Mouse (Mus musculus) liver, adult 2 months (tissue): ENCODE data around the gene Dnttip1. TPM values are rescaled to one million over a fixed set of nuclear protein-coding genes. Genes with fewer than 3 reads are reported as not detected.

Source experiments
- DNase-seq: peaks from one replicate; pipeline ENCODE4 v3.0.0-alpha.2; 2011; ENCODE audit warnings: low read depth, low spot score; ENCODE audit errors: extremely low read depth
- H3K27ac ChIP-seq: fragments of 200-500 bp; replicated peaks from 2 replicates; pipeline ENCODE4 v1.5.1; 2012; ENCODE audit warnings: low read depth, mild to moderate bottlenecking, control low read depth, inconsistent platforms, low read length; ENCODE audit not compliant: insufficient read depth
- H3K27me3 ChIP-seq: fragments of 200-500 bp; 2 replicates; pipeline ENCODE4 v1.6.1; 2012; ENCODE audit warnings: mild to moderate bottlenecking, moderate library complexity, low read length, inconsistent platforms; ENCODE audit not compliant: control insufficient read depth, insufficient read depth
- H3K36me3 ChIP-seq: fragments of 200-500 bp; 2 replicates; pipeline ENCODE4 v1.6.1; 2012; ENCODE audit warnings: low read length, inconsistent platforms; ENCODE audit not compliant: control insufficient read depth, insufficient read depth
- H3K4me1 ChIP-seq: fragments of 200-500 bp; 2 replicates; pipeline ENCODE4 v1.6.1; 2011; ENCODE audit warnings: low read length; ENCODE audit not compliant: control insufficient read depth, insufficient read depth
- H3K4me3 ChIP-seq: fragments of 200-500 bp; 2 replicates; pipeline ENCODE4 v1.5.1; 2011; ENCODE audit warnings: low read depth, mild to moderate bottlenecking, control low read depth, low read length, moderate library complexity; ENCODE audit not compliant: insufficient read depth
- H3K79me2 ChIP-seq: fragments of 200-500 bp; 2 replicates; pipeline ENCODE4 v1.6.1; 2012; ENCODE audit warnings: inconsistent platforms, mild to moderate bottlenecking, low read length, moderate library complexity; ENCODE audit not compliant: control insufficient read depth, insufficient read depth
- H3K9ac ChIP-seq: fragments of 200-500 bp; 2 replicates; pipeline ENCODE4 v1.6.1; 2012; ENCODE audit warnings: low read depth, mild to moderate bottlenecking, control low read depth, inconsistent platforms, low read length
- CTCF ChIP-seq: fragments of 200-500 bp; IDR thresholded peaks from 2 replicates; pipeline ENCODE4 v1.5.1; 2011; ENCODE audit warnings: low read depth, low read length, control low read depth
- POLR2A ChIP-seq: fragments of 200-500 bp; IDR thresholded peaks from 2 replicates; pipeline ENCODE4 v1.6.1; 2011; ENCODE audit warnings: low read length, control low read depth; ENCODE audit not compliant: insufficient read depth; ENCODE audit errors: extremely low read depth
- WGBS: fragments of 180-500 bp; shearing (Covaris S2); methylation state at CpG from one replicate; pipeline ENCODE4 v1.1.7; 2018; 5-methylcytosine and 5-hydroxymethylcytosine counted together
- polyA plus RNA-seq: library from polyadenylated mRNA; depleted of rRNA; stranded (reverse); fragments of >200 nt; gene quantifications from 2 replicates; pipeline ENCODE4 v1.2.3, GENCODE M21; 2012; rRNA removed
- total RNA-seq: library from RNA; depleted of rRNA; stranded (reverse); fragments of >200 nt; gene quantifications from 2 replicates; pipeline ENCODE4 v1.2.3, GENCODE M21; 2014; rRNA removed

The Dnttip1 gene
- total and polyA plus RNA-seq, 2 experiments: 11.8 to 11.9 TPM

DNA sequence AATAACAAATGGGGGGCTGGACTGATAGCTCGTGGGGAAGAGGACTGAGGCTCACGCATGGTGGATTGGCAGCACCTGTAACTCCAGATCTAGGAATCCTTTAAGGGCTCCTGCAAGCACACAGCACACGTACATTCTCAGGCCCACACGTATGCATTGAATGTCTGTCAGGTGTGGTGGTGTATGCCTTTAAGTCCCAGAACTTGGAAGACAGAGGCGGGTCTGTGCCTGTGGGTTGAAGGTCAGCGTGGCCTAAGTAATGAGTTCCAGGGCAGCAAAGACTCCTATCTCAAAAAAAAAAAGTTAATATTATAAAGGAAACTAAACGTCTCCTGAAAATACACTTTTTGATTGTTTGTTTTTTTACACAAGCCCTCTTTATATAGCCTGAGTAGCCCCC, 60.8 kb downstream of the Dnttip1 start:
- Histone ChIP-seq H3K27me3 (no peaks in the 10 kb centered on the region), H3K4me3 (no peak overlapping the region), H3K9ac (no peak overlapping the region), H3K27ac (no peak overlapping the region), H3K4me1 (peaks cover 9% of the 10 kb centered on the region), H3K36me3 (no peaks in the 10 kb centered on the region), H3K79me2 (peaks cover 10% of the 10 kb centered on the region; the same call in 1 of the 2 replicates)
- WGBS: 75% methylated on average over 7 of the region's 7 CpGs
- no peak for DNase-seq
- TF ChIP-seq POLR2A (no peak), CTCF (no peak)

DNA sequence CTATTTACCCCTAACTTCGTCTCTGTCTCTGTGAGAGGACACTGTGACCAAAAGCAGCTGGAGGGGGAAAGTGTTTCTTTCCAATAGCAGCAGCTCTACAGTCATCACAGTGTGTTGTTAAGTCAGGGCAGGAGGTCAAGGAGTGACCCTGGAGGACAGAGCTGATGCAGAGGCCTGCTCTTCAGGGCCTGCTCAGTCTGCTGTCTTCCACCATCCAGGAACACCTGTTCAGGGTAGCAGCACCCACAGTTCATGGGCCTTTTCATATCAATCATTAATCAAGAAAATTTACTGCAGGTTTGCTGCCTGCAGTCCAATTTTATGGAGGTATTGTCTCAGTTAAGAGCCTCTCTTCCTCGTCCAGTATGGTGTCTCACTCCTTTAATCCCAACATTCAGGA, 67.8 kb downstream of the Dnttip1 start:
- H3K9ac ChIP-seq: no peak overlapping the region
- DNase-seq: no peak
- H3K4me3 ChIP-seq: no peak overlapping the region
- H3K79me2 ChIP-seq: no peaks in the 10 kb centered on the region
- no peak overlapping the region for H3K27ac ChIP-seq
- H3K27me3 ChIP-seq: no peaks in the 10 kb centered on the region
- no peak for TF ChIP-seq CTCF
- TF ChIP-seq POLR2A: no peak
- no peaks in the 10 kb centered on the region for H3K36me3 ChIP-seq
- no peaks in the 10 kb centered on the region for H3K4me1 ChIP-seq
- WGBS: 76% methylated on average over 2 of the region's 2 CpGs

DNA sequence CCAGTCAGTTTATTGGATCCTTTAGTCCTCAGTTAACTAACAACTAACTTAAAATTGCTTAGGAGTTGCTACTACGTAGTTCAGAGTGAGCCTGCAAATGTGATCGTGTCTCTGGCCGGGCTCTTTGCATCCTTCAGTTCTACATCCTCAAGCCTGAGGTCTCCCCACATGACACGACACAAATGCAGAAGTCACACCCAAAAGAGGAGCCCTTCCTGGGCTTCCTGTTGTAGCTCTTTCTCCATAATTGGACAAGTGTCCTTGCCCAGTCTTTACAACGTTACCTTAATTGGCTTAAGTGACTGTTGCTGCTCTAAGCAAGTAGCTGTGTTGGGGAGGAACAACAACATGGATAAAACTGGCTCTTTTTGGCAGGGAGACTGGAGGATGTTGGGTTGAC, 69.6 kb downstream of the Dnttip1 start:
- Histone ChIP-seq H3K9ac (no peak overlapping the region), H3K27ac (no peak overlapping the region), H3K79me2 (no peaks in the 10 kb centered on the region), H3K36me3 (no peaks in the 10 kb centered on the region), H3K27me3 (no peaks in the 10 kb centered on the region), H3K4me1 (no peaks in the 10 kb centered on the region), H3K4me3 (no peak overlapping the region)
- 87% methylated on average over 5 of the region's 5 CpGs for WGBS
- TF ChIP-seq POLR2A (no peak), CTCF (no peak)
- no peak for DNase-seq

- WGBS: 95% methylated on average over 8 of the region's 8 CpGs
- Histone ChIP-seq H3K27me3 (no peaks in the 10 kb centered on the region), H3K4me1 (no peaks in the 10 kb centered on the region), H3K9ac (no peak overlapping the region), H3K27ac (no peak overlapping the region), H3K79me2 (no peaks in the 10 kb centered on the region), H3K36me3 (no peaks in the 10 kb centered on the region), H3K4me3 (no peak overlapping the region)
- no peak for DNase-seq
- no peak for TF ChIP-seq CTCF
- TF ChIP-seq POLR2A: no peak
Observed at GRCm38 (mm10) chr2:164815821-164816220, 70.0 kb downstream of the Dnttip1 start.

- no peaks in the 10 kb centered on the region for H3K36me3 ChIP-seq
- 88% methylated on average over 6 of the region's 6 CpGs for WGBS
- DNase-seq: no peak
- no peak overlapping the region for H3K27ac ChIP-seq
- no peak overlapping the region for H3K9ac ChIP-seq
- no peak overlapping the region for H3K4me3 ChIP-seq
- H3K27me3 ChIP-seq: no peaks in the 10 kb centered on the region
- no peaks in the 10 kb centered on the region for H3K79me2 ChIP-seq
- no peaks in the 10 kb centered on the region for H3K4me1 ChIP-seq
- TF ChIP-seq CTCF (no peak), POLR2A (no peak)
Observed at GRCm38 (mm10) chr2:164817206-164817605, 71.4 kb downstream of the Dnttip1 start.

GRCm38 (mm10) chr2:164817703-164818102, 71.9 kb downstream of the Dnttip1 start:
- H3K27ac ChIP-seq: no peak overlapping the region
- 90% methylated on average over 5 of the region's 5 CpGs for WGBS
- no peaks in the 10 kb centered on the region for H3K4me1 ChIP-seq
- H3K79me2 ChIP-seq: no peaks in the 10 kb centered on the region
- DNase-seq: no peak
- H3K4me3 ChIP-seq: no peak overlapping the region
- H3K9ac ChIP-seq: no peak overlapping the region
- TF ChIP-seq CTCF (no peak), POLR2A (no peak)
- H3K27me3 ChIP-seq: no peaks in the 10 kb centered on the region
- no peaks in the 10 kb centered on the region for H3K36me3 ChIP-seq

Other genes with a start within 250 kb of the Dnttip1 start
- 7.5 and 14.2 TPM in 2 replicates for gene Pigt, start 248.5 kb upstream of the Dnttip1 start, total RNA-seq
- gene Pigt, start 248.5 kb upstream of the Dnttip1 start, polyA plus RNA-seq: 56.7 and 63.7 TPM in 2 replicates
- 4.6 and 8.5 TPM in 2 replicates for gene Wfdc2, start 183.6 kb upstream of the Dnttip1 start, total RNA-seq
- 9.9 and 18.9 TPM in 2 replicates for gene Wfdc2, start 183.6 kb upstream of the Dnttip1 start, polyA plus RNA-seq
- gene Spint3, start 172.5 kb upstream of the Dnttip1 start, total RNA-seq: not detected in 2 replicates
- not detected in 2 replicates for gene Spint3, start 172.5 kb upstream of the Dnttip1 start, polyA plus RNA-seq
- gene Wfdc6a, start 160.5 kb upstream of the Dnttip1 start, total RNA-seq: not detected in 2 replicates
- 0.11 TPM in 1 of 2 replicates, not detected in the other for gene Wfdc6a, start 160.5 kb upstream of the Dnttip1 start, polyA plus RNA-seq
- not detected in 2 replicates for gene Eppin, start 152.4 kb upstream of the Dnttip1 start, total RNA-seq
- not detected in 2 replicates for gene Eppin, start 152.4 kb upstream of the Dnttip1 start, polyA plus RNA-seq
- gene Wfdc6b, start 132.5 kb upstream of the Dnttip1 start, total RNA-seq: not detected in 2 replicates
- not detected in 2 replicates for gene Wfdc6b, start 132.5 kb upstream of the Dnttip1 start, polyA plus RNA-seq
- not detected in 2 replicates for gene Wfdc8, start 132.4 kb upstream of the Dnttip1 start, total RNA-seq
- not detected in 2 replicates for gene Wfdc8, start 132.4 kb upstream of the Dnttip1 start, polyA plus RNA-seq
- not detected in 2 replicates for gene Wfdc16, start 107.2 kb upstream of the Dnttip1 start, total RNA-seq
- gene Wfdc16, start 107.2 kb upstream of the Dnttip1 start, polyA plus RNA-seq: 0.07 TPM in 1 of 2 replicates, not detected in the other
- gene Wfdc10, start 89.9 kb upstream of the Dnttip1 start, total RNA-seq: not detected in 2 replicates
- not detected in 2 replicates for gene Wfdc10, start 89.9 kb upstream of the Dnttip1 start, polyA plus RNA-seq
- gene Wfdc9, start 89.4 kb upstream of the Dnttip1 start, total RNA-seq: not detected in 2 replicates
- gene Wfdc9, start 89.4 kb upstream of the Dnttip1 start, polyA plus RNA-seq: not detected in 2 replicates
- not detected in 2 replicates for gene Wfdc11, start 71.9 kb upstream of the Dnttip1 start, total RNA-seq
- not detected in 2 replicates for gene Wfdc11, start 71.9 kb upstream of the Dnttip1 start, polyA plus RNA-seq
- not detected in 2 replicates for gene Wfdc13, start 60.9 kb upstream of the Dnttip1 start, total RNA-seq
- gene Wfdc13, start 60.9 kb upstream of the Dnttip1 start, polyA plus RNA-seq: not detected in 2 replicates
- not detected in 2 replicates for gene Spint4, start 47.5 kb upstream of the Dnttip1 start, total RNA-seq
- not detected in 2 replicates for gene Spint4, start 47.5 kb upstream of the Dnttip1 start, polyA plus RNA-seq
- gene Spint5, start 30.7 kb upstream of the Dnttip1 start, total RNA-seq: not detected in 2 replicates
- not detected in 2 replicates for gene Spint5, start 30.7 kb upstream of the Dnttip1 start, polyA plus RNA-seq
- 0.09 and 0.81 TPM in 2 replicates for gene Wfdc3, start 52 bp upstream of the Dnttip1 start, total RNA-seq
- gene Wfdc3, start 52 bp upstream of the Dnttip1 start, polyA plus RNA-seq: 0.07 and 0.21 TPM in 2 replicates
- 0.18 and 1.9 TPM in 2 replicates for gene Ube2c, start 23.9 kb downstream of the Dnttip1 start, total RNA-seq
- gene Ube2c, start 23.9 kb downstream of the Dnttip1 start, polyA plus RNA-seq: 1.2 and 1.5 TPM in 2 replicates
- 6.1 TPM in 1 of 2 replicates, not detected in the other for gene Tnnc2, start 34.0 kb downstream of the Dnttip1 start, total RNA-seq
- gene Tnnc2, start 34.0 kb downstream of the Dnttip1 start, polyA plus RNA-seq: not detected in 2 replicates
- 10.8 and 12.6 TPM in 2 replicates for gene Snx21, start 39.8 kb downstream of the Dnttip1 start, total RNA-seq
- 14.4 and 14.6 TPM in 2 replicates for gene Snx21, start 39.8 kb downstream of the Dnttip1 start, polyA plus RNA-seq
- 19.4 and 25.8 TPM in 2 replicates for gene Acot8, start 58.9 kb downstream of the Dnttip1 start, total RNA-seq
- gene Acot8, start 58.9 kb downstream of the Dnttip1 start, polyA plus RNA-seq: 46.1 and 53.2 TPM in 2 replicates
- gene Zswim3, start 59.1 kb downstream of the Dnttip1 start, total RNA-seq: 0.83 and 1.1 TPM in 2 replicates
- gene Zswim3, start 59.1 kb downstream of the Dnttip1 start, polyA plus RNA-seq: 0.73 and 0.82 TPM in 2 replicates
- gene Zswim1, start 76.7 kb downstream of the Dnttip1 start, total RNA-seq: 0.55 and 0.81 TPM in 2 replicates
- 3.2 and 4.4 TPM in 2 replicates for gene Zswim1, start 76.7 kb downstream of the Dnttip1 start, polyA plus RNA-seq
- 0.18 TPM in 1 of 2 replicates, not detected in the other for gene Spata25, start 82.6 kb downstream of the Dnttip1 start, total RNA-seq
- gene Spata25, start 82.6 kb downstream of the Dnttip1 start, polyA plus RNA-seq: not detected in 2 replicates
- gene Ctsa, start 86.9 kb downstream of the Dnttip1 start, total RNA-seq: 112 and 135 TPM in 2 replicates
- gene Ctsa, start 86.9 kb downstream of the Dnttip1 start, polyA plus RNA-seq: 164 and 279 TPM in 2 replicates
- gene Neurl2, start 87.5 kb downstream of the Dnttip1 start, total RNA-seq: 1.6 and 2.3 TPM in 2 replicates
- 4.5 and 5.6 TPM in 2 replicates for gene Neurl2, start 87.5 kb downstream of the Dnttip1 start, polyA plus RNA-seq
- gene Pltp, start 111.7 kb downstream of the Dnttip1 start, total RNA-seq: 21.7 and 22.1 TPM in 2 replicates
- gene Pltp, start 111.7 kb downstream of the Dnttip1 start, polyA plus RNA-seq: 49.7 and 92.8 TPM in 2 replicates
- 9.1 and 12.9 TPM in 2 replicates for gene Pcif1, start 133.3 kb downstream of the Dnttip1 start, total RNA-seq
- 20.2 and 21.3 TPM in 2 replicates for gene Pcif1, start 133.3 kb downstream of the Dnttip1 start, polyA plus RNA-seq
- gene Zfp335, start 165.8 kb downstream of the Dnttip1 start, total RNA-seq: 2.4 and 4.0 TPM in 2 replicates
- 13.5 and 18.9 TPM in 2 replicates for gene Zfp335, start 165.8 kb downstream of the Dnttip1 start, polyA plus RNA-seq
- gene Mmp9, start 194.8 kb downstream of the Dnttip1 start, total RNA-seq: 0.20 and 0.65 TPM in 2 replicates
- 0.55 and 0.70 TPM in 2 replicates for gene Mmp9, start 194.8 kb downstream of the Dnttip1 start, polyA plus RNA-seq
- gene Slc12a5, start 214.8 kb downstream of the Dnttip1 start, total RNA-seq: 0.46 and 0.54 TPM in 2 replicates
- 0.85 and 1.1 TPM in 2 replicates for gene Slc12a5, start 214.8 kb downstream of the Dnttip1 start, polyA plus RNA-seq